Mouse (Mus musculus): ENCODE measurements around the gene Lamtor3. TPM values are rescaled to one million over a fixed set of nuclear protein-coding genes. Genes with fewer than 3 reads are reported as not detected.

Gene Lamtor3
- polyA plus RNA-seq, 2 experiments = 77.4 to 109 TPM

DNA sequence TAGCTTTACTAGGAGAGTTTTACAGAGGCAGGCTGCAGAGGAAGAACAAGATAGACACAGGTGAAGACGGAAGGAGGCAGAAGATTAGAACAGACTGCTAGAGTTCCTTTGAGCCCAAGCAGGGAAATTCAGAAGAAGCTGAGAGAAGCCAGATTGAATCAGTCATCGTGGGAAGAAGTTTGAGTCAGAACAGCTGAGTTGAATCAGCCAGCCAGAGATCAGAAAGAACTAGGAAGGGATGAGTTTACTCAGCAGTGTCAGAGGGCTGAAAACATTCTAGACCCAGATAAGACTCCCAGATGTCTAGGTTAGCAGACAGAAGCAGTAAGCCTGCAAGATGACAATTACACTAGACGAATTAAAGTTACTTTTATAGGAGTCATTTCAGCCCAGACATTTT, 15.7 kb downstream of the Lamtor3 start:
- ATAC-seq (ENCODE audit: low FRiP score, low read depth) (no peak), DNase-seq (ENCODE audit: low spot score) (no peak)
- H3K4me2 ChIP-seq (replicated peaks; ENCODE audit: low read depth, low read length, severe bottlenecking) = no peak overlapping the region
- no peaks in the 10 kb centered on the region for H3K9me3 ChIP-seq (ENCODE audit: control insufficient read depth, low read length)
- H3K4me1 ChIP-seq (ENCODE audit: control insufficient read depth, insufficient read depth, low read length) = no peaks in the 10 kb centered on the region
- WGBS = 69% methylated on average over 3 of the region's 3 CpGs
- H3K27ac ChIP-seq (replicated peaks; ENCODE audit: low read depth, low read length) = no peak overlapping the region
- H3K4me3 ChIP-seq (replicated peaks; ENCODE audit: low read length) = no peak overlapping the region
- H3K9ac ChIP-seq (ENCODE audit: low read depth, low read length, severe bottlenecking) = no peak overlapping the region
- peaks cover 11% of the 10 kb centered on the region for H3K36me3 ChIP-seq (ENCODE audit: control insufficient read depth, insufficient read depth, low read length)
- TF ChIP-seq POLR2A (IDR thresholded peaks at IDR 0.05; ENCODE audit: borderline replicate concordance, extremely low read depth, insufficient read depth, insufficient read length) = no peak
- H3K27me3 ChIP-seq (ENCODE audit: control insufficient read depth, insufficient read depth, low read length) = no peaks in the 10 kb centered on the region

DNA sequence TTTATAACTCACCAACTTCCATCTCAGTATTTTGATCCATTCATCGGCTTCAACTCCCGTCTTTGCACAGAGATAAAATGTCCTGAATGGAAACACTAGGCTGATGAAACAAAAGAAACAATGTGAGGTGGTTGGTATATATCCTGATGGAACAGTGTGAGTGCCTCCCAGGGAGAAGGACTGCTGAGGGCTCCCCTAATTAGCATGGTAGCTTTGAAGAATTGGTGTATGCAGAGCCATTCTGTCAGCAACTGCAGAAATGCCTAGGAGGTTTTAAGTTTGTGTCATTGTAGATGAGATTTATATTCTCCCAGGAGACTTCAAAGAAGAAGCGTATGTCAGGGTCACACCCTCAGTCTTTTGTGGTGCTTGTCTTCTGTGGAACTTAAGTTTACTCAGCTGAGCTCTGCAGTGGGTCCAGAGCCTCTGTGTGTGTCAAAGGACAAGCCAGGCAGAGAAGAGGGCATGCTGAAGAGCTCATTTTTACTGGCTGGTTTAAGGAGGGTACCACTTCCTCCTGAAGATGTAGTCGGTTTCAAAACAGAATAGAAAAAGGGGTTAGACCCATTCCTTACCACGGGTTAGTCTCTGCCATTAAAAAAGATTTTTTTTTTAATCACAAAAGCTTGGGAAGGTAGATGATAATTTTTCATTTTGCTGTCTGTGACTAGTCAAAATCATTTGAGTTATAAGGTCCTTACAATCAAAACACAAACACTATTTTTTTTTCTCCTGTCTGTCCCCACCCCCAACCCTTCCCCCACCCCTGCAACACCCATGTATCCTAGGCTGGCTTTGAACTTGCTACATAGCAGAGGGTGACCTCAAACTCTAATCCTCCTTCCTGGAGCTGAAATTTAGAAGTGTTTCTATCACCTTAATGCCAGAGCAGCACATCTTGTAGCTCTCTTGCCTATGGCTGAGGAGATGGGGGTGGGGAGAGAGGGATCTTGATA, 17.5 kb downstream of the Lamtor3 start:
- Histone ChIP-seq H3K9me3 (ENCODE audit: control insufficient read depth, low read length) (no peaks in the 10 kb centered on the region), H3K4me2 (replicated peaks; ENCODE audit: low read depth, low read length, severe bottlenecking) (no peak overlapping the region), H3K9ac (ENCODE audit: low read depth, low read length, severe bottlenecking) (no peak overlapping the region), H3K4me3 (replicated peaks; ENCODE audit: low read length) (no peak overlapping the region), H3K36me3 (ENCODE audit: control insufficient read depth, insufficient read depth, low read length) (peaks cover 3% of the 10 kb centered on the region; the same call in 1 of the 2 replicates), H3K4me1 (ENCODE audit: control insufficient read depth, insufficient read depth, low read length) (no peaks in the 10 kb centered on the region), H3K27ac (replicated peaks; ENCODE audit: low read depth, low read length) (no peak overlapping the region), H3K27me3 (ENCODE audit: control insufficient read depth, insufficient read depth, low read length) (no peaks in the 10 kb centered on the region)
- no peak for DNase-seq (ENCODE audit: low spot score)
- WGBS = 44% methylated on average over 5 of the region's 5 CpGs
- no peak for TF ChIP-seq POLR2A (IDR thresholded peaks at IDR 0.05; ENCODE audit: borderline replicate concordance, extremely low read depth, insufficient read depth, insufficient read length)
- no peak for ATAC-seq (ENCODE audit: low FRiP score, low read depth)

DNA sequence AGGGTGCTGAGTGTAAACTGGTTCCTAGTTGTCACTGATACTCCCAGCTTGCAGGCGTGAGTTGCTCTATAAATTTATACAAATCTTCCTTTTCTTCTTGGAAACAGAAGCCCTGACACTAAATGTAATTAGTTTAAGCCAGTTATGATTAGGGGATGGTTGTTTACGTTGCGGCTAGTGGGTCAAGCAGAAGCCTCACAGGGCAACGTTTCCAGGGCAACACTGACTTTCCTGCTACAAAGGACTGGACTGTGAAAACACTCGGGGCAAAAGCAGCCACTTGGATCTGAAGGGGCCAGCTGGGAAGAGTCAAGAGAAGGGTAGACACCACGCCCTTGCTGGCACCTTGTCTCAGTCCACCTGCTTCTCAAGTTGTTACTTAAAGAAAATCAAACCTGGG, 18.2 kb downstream of the Lamtor3 start:
- no peak for TF ChIP-seq POLR2A (IDR thresholded peaks at IDR 0.05; ENCODE audit: borderline replicate concordance, extremely low read depth, insufficient read depth, insufficient read length)
- no peak overlapping the region for H3K4me2 ChIP-seq (replicated peaks; ENCODE audit: low read depth, low read length, severe bottlenecking)
- H3K4me3 ChIP-seq (replicated peaks; ENCODE audit: low read length) = no peak overlapping the region
- H3K27ac ChIP-seq (replicated peaks; ENCODE audit: low read depth, low read length) = no peak overlapping the region
- H3K4me1 ChIP-seq (ENCODE audit: control insufficient read depth, insufficient read depth, low read length) = no peaks in the 10 kb centered on the region
- H3K36me3 ChIP-seq (ENCODE audit: control insufficient read depth, insufficient read depth, low read length) = peaks cover 3% of the 10 kb centered on the region; the same call in 1 of the 2 replicates
- 59% methylated on average over 6 of the region's 6 CpGs for WGBS
- H3K9ac ChIP-seq (ENCODE audit: low read depth, low read length, severe bottlenecking) = no peak overlapping the region
- H3K27me3 ChIP-seq (ENCODE audit: control insufficient read depth, insufficient read depth, low read length) = no peaks in the 10 kb centered on the region
- DNase-seq (ENCODE audit: low spot score) (no peak), ATAC-seq (ENCODE audit: low FRiP score, low read depth) (no peak)
- H3K9me3 ChIP-seq (ENCODE audit: control insufficient read depth, low read length) = no peaks in the 10 kb centered on the region

DNA sequence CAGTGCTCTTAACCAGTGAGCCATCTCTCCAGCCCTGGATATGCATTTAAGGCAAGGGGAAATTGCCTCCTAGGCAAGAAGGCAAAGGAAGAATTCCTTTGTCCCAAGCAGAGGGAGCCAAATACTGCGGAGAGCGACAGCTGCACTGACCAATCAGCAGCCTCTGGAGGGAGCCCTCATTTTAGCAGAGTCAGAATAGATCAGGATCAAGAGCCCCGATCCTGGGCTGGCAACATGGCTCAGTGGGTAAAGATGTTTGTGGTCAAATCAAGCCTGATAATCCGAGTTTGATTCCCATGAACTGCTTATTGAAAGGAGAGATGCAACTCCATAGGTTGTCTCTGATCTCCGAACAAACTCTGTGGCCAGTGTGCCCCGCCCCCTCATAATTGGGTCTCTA, 20.3 kb downstream of the Lamtor3 start:
- peak; percentile 78 for ATAC-seq (ENCODE audit: low FRiP score, low read depth)
- TF ChIP-seq POLR2A (IDR thresholded peaks at IDR 0.05; ENCODE audit: borderline replicate concordance, extremely low read depth, insufficient read depth, insufficient read length) = no peak
- H3K4me3 ChIP-seq (replicated peaks; ENCODE audit: low read length) = no peak overlapping the region
- no peak overlapping the region for H3K9ac ChIP-seq (ENCODE audit: low read depth, low read length, severe bottlenecking)
- H3K4me1 ChIP-seq (ENCODE audit: control insufficient read depth, insufficient read depth, low read length) = no peaks in the 10 kb centered on the region
- no peaks in the 10 kb centered on the region for H3K27me3 ChIP-seq (ENCODE audit: control insufficient read depth, insufficient read depth, low read length)
- peak; percentile 45 for DNase-seq (ENCODE audit: low spot score)
- H3K4me2 ChIP-seq (replicated peaks; ENCODE audit: low read depth, low read length, severe bottlenecking) = no peak overlapping the region; the same call in 1 of the 2 replicates
- H3K9me3 ChIP-seq (ENCODE audit: control insufficient read depth, low read length) = no peaks in the 10 kb centered on the region
- H3K27ac ChIP-seq (replicated peaks; ENCODE audit: low read depth, low read length) = no peak overlapping the region
- H3K36me3 ChIP-seq (ENCODE audit: control insufficient read depth, insufficient read depth, low read length) = no peaks in the 10 kb centered on the region
- WGBS = 37% methylated on average over 6 of the region's 6 CpGs

DNA sequence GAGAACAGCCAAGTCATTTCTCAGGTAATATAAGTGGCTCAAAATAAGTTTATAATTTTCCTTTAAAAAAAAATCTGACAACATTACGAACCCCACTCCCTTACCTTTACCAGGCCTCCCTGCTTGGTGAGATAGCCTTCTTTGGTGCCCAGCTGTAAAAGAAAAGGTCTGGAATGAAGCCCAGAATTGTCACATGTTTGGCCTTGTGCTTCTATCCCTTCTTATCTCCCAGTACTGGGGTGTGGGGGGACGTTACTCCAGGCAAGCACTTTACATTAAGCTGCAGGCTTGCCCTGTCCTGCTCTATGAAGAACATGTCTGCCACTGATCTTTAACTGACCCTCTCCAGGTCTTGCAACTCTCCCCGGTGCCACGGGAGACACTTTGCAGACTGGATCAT, 22.5 kb downstream of the Lamtor3 start:
- DNase-seq (ENCODE audit: low spot score) (no peak), ATAC-seq (ENCODE audit: low FRiP score, low read depth) (no peak)
- no peaks in the 10 kb centered on the region for H3K36me3 ChIP-seq (ENCODE audit: control insufficient read depth, insufficient read depth, low read length)
- no peak for TF ChIP-seq POLR2A (IDR thresholded peaks at IDR 0.05; ENCODE audit: borderline replicate concordance, extremely low read depth, insufficient read depth, insufficient read length)
- H3K9ac ChIP-seq (ENCODE audit: low read depth, low read length, severe bottlenecking) = no peak overlapping the region
- no peak overlapping the region for H3K4me2 ChIP-seq (replicated peaks; ENCODE audit: low read depth, low read length, severe bottlenecking)
- H3K27ac ChIP-seq (replicated peaks; ENCODE audit: low read depth, low read length) = no peak overlapping the region
- no peaks in the 10 kb centered on the region for H3K9me3 ChIP-seq (ENCODE audit: control insufficient read depth, low read length)
- H3K27me3 ChIP-seq (ENCODE audit: control insufficient read depth, insufficient read depth, low read length) = no peaks in the 10 kb centered on the region
- no peak overlapping the region for H3K4me3 ChIP-seq (replicated peaks; ENCODE audit: low read length)
- no peaks in the 10 kb centered on the region for H3K4me1 ChIP-seq (ENCODE audit: control insufficient read depth, insufficient read depth, low read length)
- 67% methylated on average over 4 of the region's 4 CpGs for WGBS
